Mouse (Mus musculus): ENCODE measurements around the gene Krba1.

- TF ChIP-seq POLR2A (IDR thresholded peaks at IDR 0.05; ENCODE audit: control insufficient read depth, extremely low read depth, insufficient read depth, low read length, poor library complexity) (no peak), CTCF (IDR thresholded peaks at IDR 0.05; ENCODE audit: borderline replicate concordance, control insufficient read depth, extremely low read depth, insufficient read depth, low read length, poor library complexity) (no peak)
These were observed 48.4 kb downstream of the Krba1 start for GRCm38 (mm10) chr6:48443592-48444309.
